Mouse (Mus musculus) ovary, postnatal 36 days (tissue): ENCODE measurements around the gene Bard1.
A peak's percentile ranks its signal among the peaks of the same experiment; 100 is the strongest.

Experiments used
- DNase-seq: peaks from one replicate; pipeline ENCODE4 v3.0.0; 2022; ENCODE audit warnings: low spot score, mixed read lengths

Gene Bard1

GRCm38 (mm10) chr1:71102344-71103173, at the start of gene Bard1:
Bard1 (minus strand) TSS chr1:71103146.
- peak; percentile 95 for DNase-seq

- no peak for DNase-seq
Measured at GRCm38 (mm10) chr1:71127171-71127570, 24.2 kb upstream of the Bard1 start.

GRCm38 (mm10) chr1:71118511-71118910, 15.6 kb upstream of the Bard1 start:
- no peak for DNase-seq

GRCm38 (mm10) chr1:71117253-71117652, 14.3 kb upstream of the Bard1 start:
- no peak for DNase-seq

- DNase-seq = no peak
Measured at GRCm38 (mm10) chr1:71115781-71116180, 12.8 kb upstream of the Bard1 start.

GRCm38 (mm10) chr1:71109858-71110257, 6.9 kb upstream of the Bard1 start:
- DNase-seq = no peak

- no peak for DNase-seq
Measured at GRCm38 (mm10) chr1:71106127-71106526, 3.2 kb upstream of the Bard1 start.

- no peak for DNase-seq
Measured at GRCm38 (mm10) chr1:71105724-71106123, 2.8 kb upstream of the Bard1 start.

- no peak for DNase-seq
Measured at GRCm38 (mm10) chr1:71103174-71103864, 373 bp upstream of the Bard1 start.

- no peak for DNase-seq
Measured at GRCm38 (mm10) chr1:71101369-71101970, 1.5 kb downstream of the Bard1 start.

- DNase-seq = no peak
Measured at GRCm38 (mm10) chr1:71100591-71101368, 2.2 kb downstream of the Bard1 start.

GRCm38 (mm10) chr1:71099945-71100515, 2.9 kb downstream of the Bard1 start:
- DNase-seq = no peak

GRCm38 (mm10) chr1:71096031-71096430, 6.9 kb downstream of the Bard1 start:
- DNase-seq = no peak

- no peak for DNase-seq
Measured at GRCm38 (mm10) chr1:71095211-71095805, 7.6 kb downstream of the Bard1 start.

GRCm38 (mm10) chr1:71075651-71076050, 27.3 kb downstream of the Bard1 start:
- no peak for DNase-seq

GRCm38 (mm10) chr1:71070771-71071170, 32.2 kb downstream of the Bard1 start:
- no peak for DNase-seq

GRCm38 (mm10) chr1:71068728-71069304, 34.1 kb downstream of the Bard1 start:
- no peak for DNase-seq

- no peak for DNase-seq
Measured at GRCm38 (mm10) chr1:71063885-71064492, 39.0 kb downstream of the Bard1 start.

- no peak for DNase-seq
Measured at GRCm38 (mm10) chr1:71056143-71056542, 46.8 kb downstream of the Bard1 start.

- DNase-seq = no peak
Measured at GRCm38 (mm10) chr1:71055454-71055853, 47.5 kb downstream of the Bard1 start.

GRCm38 (mm10) chr1:71052756-71053155, 50.2 kb downstream of the Bard1 start:
- no peak for DNase-seq
